7 mouse cellular contexts compared by ENCODE assay signal in genomic region chr9:61278216-61278758, GRCm38 (mm10).
DNase-seq lines count a peak whose midpoint lies in the region; ATAC-seq lines count a peak whose summit lies in the region.

No protein-coding gene starts in this region.

- peak overlapping the region; percentile 42 for H3K4me2 ChIP-seq in forebrain, embryonic 13.5 days

- H3K27ac ChIP-seq in forebrain, embryonic 13.5 days, result peak overlapping the region; percentile 62; the same call in 1 of the 2 replicates

- WGBS in forebrain, embryonic 13.5 days, result 7% methylated on average over 12 of the region's 12 CpGs

- H3K4me1 ChIP-seq in forebrain, embryonic 13.5 days, result peaks cover 36% of the 10 kb centered on the region

- no peaks in the 10 kb centered on the region for H3K9me3 ChIP-seq in forebrain, embryonic 13.5 days (replicated peaks)

- H3K9ac ChIP-seq in forebrain, embryonic 13.5 days, result no peak overlapping the region

- H3K4me3 ChIP-seq in forebrain, embryonic 13.5 days, result no peak overlapping the region

- peak; percentile 86 for ATAC-seq in forebrain, embryonic 13.5 days

- DNase-seq in 3134 (ENCODE audit: extremely low read depth, insufficient read length, low spot score), result peak; percentile 54
- peak; percentile 68 for DNase-seq in 3T3-L1 (ENCODE audit: low read depth, low spot score)
- peak; percentile 46 to 56 for DNase-seq in layer of hippocampus, adult 8-10 months (ENCODE audit: low spot score in 2 of 2)
- DNase-seq in lung, postnatal 25 days (ENCODE audit: low spot score), result peak; percentile 41
- DNase-seq in testis, postnatal 14 days (ENCODE audit: low spot score), result no peak
- no peak for DNase-seq in kidney, adult 9 months

- no peaks in the 10 kb centered on the region for H3K36me3 ChIP-seq in forebrain, embryonic 13.5 days (ENCODE audit: poor library complexity, severe bottlenecking)

- peaks cover 19% of the 10 kb centered on the region for H3K27me3 ChIP-seq in forebrain, embryonic 13.5 days

Comparison
In these comparisons a context has a peak if more than half of its experiments do, and no peak if none do; other contexts are left out.
1. DNase-seq: peak in 3134 (single experiment), 3T3-L1 (single experiment), layer of hippocampus, adult 8-10 months (2 of 2) and lung, postnatal 25 days (single experiment); none in testis, postnatal 14 days (single experiment) and kidney, adult 9 months (single experiment).